Mouse (Mus musculus) lung, postnatal 36 days (tissue): ENCODE data around the gene Rap1b.

Source experiments
- DNase-seq: peaks from one replicate; pipeline ENCODE4 v3.0.0; 2022; ENCODE audit warnings: mixed read lengths

Rap1b gene

GRCm38 (mm10) chr10:117856001-117856720 is 10.3 kb upstream of the Rap1b start:
- no peak for DNase-seq

DNA sequence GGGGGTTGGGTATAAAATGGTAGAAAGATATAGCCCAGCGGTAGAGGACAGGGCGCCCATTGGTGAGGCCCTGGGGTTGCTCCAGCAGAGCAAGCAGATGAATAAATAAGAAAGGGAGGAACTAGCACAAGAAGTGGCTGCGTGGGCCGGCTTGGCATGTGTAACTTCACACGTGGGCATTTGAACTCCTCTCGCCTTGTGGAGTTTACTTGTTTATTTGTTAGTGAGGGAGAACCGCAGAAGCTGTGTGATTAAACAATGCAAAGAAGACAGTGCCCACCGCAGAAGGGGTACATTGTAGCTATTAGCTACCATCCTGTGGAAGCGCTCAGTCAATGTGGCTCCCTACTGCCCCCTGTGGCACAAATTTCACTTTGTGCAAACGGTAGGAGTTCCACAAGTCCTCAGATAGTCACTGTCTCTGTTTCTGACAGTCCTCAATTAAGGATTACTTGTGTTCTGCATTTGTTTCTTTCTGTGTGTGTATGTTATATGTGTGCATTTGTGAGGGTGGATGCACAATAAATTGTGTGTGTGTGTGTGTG is 6.9 kb upstream of the Rap1b start:
- no peak for DNase-seq

GRCm38 (mm10) chr10:117848981-117849380 is 3.1 kb upstream of the Rap1b start:
- no peak for DNase-seq

DNA sequence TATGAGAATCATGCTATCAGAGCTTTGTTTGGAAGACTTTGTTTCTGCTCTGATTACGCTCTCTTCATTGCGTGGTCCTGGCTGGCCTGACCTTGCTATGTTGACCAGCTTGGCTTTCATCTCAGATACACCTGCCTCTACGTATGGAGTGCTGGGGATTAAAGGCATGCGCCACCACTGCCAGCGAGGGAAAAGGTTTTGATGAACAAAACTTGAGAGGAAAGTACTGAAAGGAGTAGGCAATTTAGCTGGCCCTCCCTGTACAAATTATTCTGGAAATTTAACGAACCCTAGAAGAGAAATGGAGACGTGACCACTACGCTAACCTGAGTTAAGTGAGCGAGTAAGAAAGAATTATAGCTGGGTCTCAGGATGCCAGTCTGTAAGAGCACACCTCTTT is 961 bp upstream of the Rap1b start:
- DNase-seq, result no peak

GRCm38 (mm10) chr10:117846260-117846632 is 411 bp upstream of the Rap1b start:
- DNase-seq, result no peak

- DNase-seq, result peak; percentile 83
Measured at GRCm38 (mm10) chr10:117844782-117845596, 846 bp downstream of the Rap1b start.

GRCm38 (mm10) chr10:117844279-117844678 is 1.6 kb downstream of the Rap1b start:
- DNase-seq, result no peak

- DNase-seq, result no peak
Measured at GRCm38 (mm10) chr10:117843690-117844089, 2.1 kb downstream of the Rap1b start.

DNA sequence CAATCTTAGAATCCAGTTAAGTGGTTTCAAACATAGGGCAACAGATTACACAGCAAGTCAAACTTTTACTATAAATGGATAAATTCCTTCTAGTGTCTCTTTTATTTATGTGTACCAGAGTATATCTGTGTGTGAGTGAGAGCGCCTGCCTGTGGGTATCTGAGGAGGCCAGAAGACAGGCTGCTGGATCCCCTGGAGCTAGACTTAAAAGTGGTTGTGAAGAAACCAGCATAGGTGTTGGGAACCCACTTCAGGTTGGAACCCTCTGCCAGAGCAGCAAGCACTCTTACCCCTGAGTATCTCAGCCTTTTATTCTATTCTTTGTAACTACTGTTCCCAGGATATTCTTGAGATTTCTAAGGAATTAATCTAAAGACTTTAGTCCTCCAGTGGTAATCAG is 4.1 kb downstream of the Rap1b start:
- no peak for DNase-seq

- DNase-seq, result no peak
Measured at GRCm38 (mm10) chr10:117840431-117840995, 5.3 kb downstream of the Rap1b start.

DNA sequence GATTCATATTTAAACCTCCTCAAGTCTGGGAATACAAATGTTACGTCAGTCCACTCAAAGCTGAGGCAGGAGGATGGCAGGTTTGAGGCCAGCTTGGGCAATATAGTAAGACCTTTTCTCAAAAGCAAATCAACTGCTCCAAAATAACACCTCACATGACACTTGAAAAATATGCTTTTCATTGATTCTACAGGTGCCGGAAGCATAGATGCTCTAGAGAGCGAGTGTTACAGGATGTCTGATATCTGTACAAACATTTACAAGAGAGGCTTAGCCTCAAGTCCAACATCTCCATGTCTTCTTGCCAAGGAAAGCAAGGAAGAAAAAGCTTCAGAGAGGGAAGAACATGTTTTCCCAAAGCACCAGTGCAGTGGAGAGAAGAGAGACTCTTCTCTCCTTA is 6.1 kb downstream of the Rap1b start:
- no peak for DNase-seq

DNA sequence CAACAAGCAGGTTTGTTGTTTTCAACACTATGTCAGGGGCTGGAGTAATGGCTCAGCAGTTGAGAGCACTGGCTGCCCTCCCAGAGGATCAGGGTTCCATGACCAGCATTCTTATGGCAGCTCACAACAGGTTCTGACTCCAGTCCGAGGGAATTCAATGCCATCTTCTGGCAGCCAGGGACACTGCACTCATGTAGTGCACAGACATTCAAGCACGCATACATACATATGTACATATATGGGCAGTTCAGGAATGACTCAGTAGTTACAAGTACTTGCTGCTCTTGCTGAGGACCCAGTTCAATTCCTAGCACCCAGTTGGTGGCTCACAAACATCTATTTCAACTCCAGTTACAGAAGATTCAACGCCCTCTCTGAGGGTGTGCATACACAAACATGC is 6.9 kb downstream of the Rap1b start:
- DNase-seq, result no peak

GRCm38 (mm10) chr10:117836354-117836753 is 9.5 kb downstream of the Rap1b start:
- no peak for DNase-seq

GRCm38 (mm10) chr10:117835453-117835852 is 10.4 kb downstream of the Rap1b start:
- no peak for DNase-seq

- DNase-seq, result no peak
Measured at GRCm38 (mm10) chr10:117830797-117831196, 15.0 kb downstream of the Rap1b start.

DNA sequence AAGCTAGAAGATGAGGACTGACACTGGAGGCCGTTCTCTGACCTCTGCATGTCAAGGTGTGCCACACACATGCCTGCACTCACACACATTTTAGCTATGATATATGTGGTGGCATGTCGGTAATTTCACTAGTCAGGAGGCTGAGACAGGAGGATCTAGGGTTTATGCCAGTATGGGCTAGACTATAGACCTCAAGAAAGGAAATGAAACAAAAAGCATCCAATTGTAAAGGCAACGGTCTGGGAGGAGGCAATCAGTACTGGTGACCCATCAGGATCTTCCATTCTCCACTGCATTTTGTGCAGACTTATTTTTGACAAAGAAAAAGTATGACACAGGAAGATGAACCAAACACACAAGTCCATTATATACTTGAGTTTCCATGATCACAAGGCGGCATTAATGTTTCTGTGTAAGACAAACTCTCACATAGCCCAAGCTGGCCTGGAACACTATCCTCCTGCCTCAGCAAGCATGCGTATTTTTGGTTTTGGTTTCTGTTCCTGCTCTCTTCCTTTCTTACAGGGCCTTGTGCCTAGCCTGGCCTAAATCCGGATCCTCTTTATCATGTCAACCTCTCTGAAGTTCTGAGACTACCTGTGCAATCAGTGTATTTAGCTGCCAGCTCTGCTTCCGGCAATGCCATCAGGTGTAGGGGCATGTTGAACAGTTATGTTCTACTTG is 16.2 kb downstream of the Rap1b start:
- peak; percentile 24 for DNase-seq

GRCm38 (mm10) chr10:117829022-117829421 is 16.8 kb downstream of the Rap1b start:
- no peak for DNase-seq

- DNase-seq, result peak; percentile 28
Measured at GRCm38 (mm10) chr10:117828536-117828935, 17.3 kb downstream of the Rap1b start.

- DNase-seq, result no peak
Measured at GRCm38 (mm10) chr10:117824647-117825046, 21.2 kb downstream of the Rap1b start.

DNA sequence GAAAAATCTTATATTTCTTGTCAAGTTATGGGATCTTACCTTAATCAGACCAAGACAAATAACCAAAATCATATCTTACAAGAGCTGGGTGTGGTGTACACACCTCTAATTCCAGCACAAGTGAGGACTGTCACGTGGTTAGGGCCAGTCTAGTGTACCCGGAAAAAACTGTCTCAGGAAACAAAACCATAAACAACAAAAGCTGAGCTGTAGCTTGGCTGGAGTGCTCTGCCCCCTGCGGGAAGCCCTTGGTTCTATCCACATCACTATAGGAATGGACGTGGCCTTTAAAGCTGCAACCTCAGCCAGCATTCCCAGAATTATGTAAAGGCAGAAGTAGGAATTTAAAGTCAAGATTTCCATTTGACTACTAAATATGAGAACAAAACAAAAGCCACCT is 21.7 kb downstream of the Rap1b start:
- DNase-seq, result peak; percentile 75

GRCm38 (mm10) chr10:117823321-117823720 is 22.5 kb downstream of the Rap1b start:
- no peak for DNase-seq

- peak; percentile 41 for DNase-seq
Measured at GRCm38 (mm10) chr10:117818600-117818999, 27.2 kb downstream of the Rap1b start.

DNA sequence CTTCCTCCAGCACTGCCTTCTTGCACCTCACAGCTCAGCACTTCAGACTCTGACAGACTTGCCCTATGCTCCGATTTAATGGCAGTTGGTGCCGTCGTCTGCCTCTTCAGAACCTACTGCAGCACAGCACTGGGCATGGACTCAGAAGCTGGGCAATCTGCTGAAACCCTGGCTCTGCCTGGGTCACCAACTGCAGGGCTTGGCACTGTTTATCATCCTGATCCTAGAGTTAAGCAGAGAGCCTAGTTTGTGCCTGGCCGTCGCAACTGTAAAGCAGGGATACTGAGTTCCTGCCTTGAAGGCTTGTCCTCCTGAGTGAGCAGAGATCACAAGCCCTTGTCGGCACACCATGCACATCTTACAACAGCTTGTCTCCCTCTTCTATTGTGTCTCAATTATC is 29.1 kb downstream of the Rap1b start:
- DNase-seq, result no peak
